Mouse (Mus musculus) neural tube, embryonic 12.5 days (tissue): ENCODE results near the gene Arhgef16. TPM values are rescaled to one million over a fixed set of nuclear protein-coding genes. Genes with fewer than 3 reads are reported as not detected.

Experiments used
- ATAC-seq: fragments of 200-750 bp; cut with Nextera tagmentation; 2 replicates; pipeline ENCODE4 v1.8.0; 2017; ENCODE audit warnings: low read depth, mild to moderate bottlenecking, moderate TSS enrichment, moderate library complexity; ENCODE audit not compliant: low FRiP score
- H3K27ac ChIP-seq: fragments of 300-500 bp; sonication (generic); 2 replicates; pipeline ENCODE4 v1.5.1; 2016
- H3K27me3 ChIP-seq: fragments of 300-500 bp; sonication (generic); replicated peaks from 2 replicates; pipeline ENCODE4 v1.6.1; 2016; ENCODE audit warnings: mild to moderate bottlenecking
- H3K36me3 ChIP-seq: fragments of 300-500 bp; sonication (generic); 2 replicates; pipeline ENCODE4 v1.6.1; 2016; ENCODE audit warnings: mild to moderate bottlenecking
- H3K4me1 ChIP-seq: fragments of 300-500 bp; sonication (generic); 2 replicates; pipeline ENCODE4 v1.6.1; 2016
- H3K4me2 ChIP-seq: fragments of 300-500 bp; sonication (generic); replicated peaks from 2 replicates; pipeline ENCODE4 v1.6.1; 2016; ENCODE audit warnings: mild to moderate bottlenecking
- H3K4me3 ChIP-seq: fragments of 300-500 bp; sonication (generic); 2 replicates; pipeline ENCODE4 v1.5.1; 2016
- H3K9ac ChIP-seq: fragments of 300-500 bp; sonication (generic); 2 replicates; pipeline ENCODE4 v1.6.1; 2016; ENCODE audit warnings: mild to moderate bottlenecking
- H3K9me3 ChIP-seq: fragments of 300-500 bp; sonication (generic); 2 replicates; pipeline ENCODE4 v1.6.1; 2016; ENCODE audit warnings: mild to moderate bottlenecking
- WGBS: fragments of 180-500 bp; shearing (Covaris S2); methylation state at CpG from one replicate; pipeline ENCODE4 v1.1.7; 2016; 5-methylcytosine and 5-hydroxymethylcytosine counted together
- polyA plus RNA-seq: library from polyadenylated mRNA; unstranded; fragments of >200 nt; fragmentation: Nextera tagmentation; extraction: Ambion mirVana; gene quantifications from 2 replicates; pipeline ENCODE4 v1.2.1, GENCODE M21; 2016

Arhgef16 gene
- polyA plus RNA-seq: 1.8 TPM in 2 replicates

DNA sequence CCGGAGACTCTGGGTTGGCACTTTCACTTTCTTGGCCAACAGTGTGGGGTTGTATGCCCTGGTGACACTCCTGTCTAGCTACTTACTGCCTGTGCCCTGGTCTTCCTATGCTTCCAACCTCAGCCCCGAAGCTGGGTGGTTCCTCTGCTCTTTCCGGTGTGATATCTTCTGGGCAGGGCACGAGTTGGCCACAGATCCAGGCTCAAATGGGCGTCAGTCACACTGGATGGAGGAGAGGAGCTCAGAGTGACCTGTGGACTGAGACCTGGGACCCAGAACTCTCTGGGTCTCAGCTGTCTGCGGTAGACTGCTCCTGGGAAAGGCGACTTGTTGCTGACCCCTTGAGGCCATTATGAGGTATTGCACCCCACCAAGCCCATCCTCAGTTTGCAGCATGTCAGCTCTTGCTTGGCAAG is at the start of gene Arhgef16:
Arhgef16 (minus strand) TSS at position 211 of the 416 bp plus-strand sequence.
- Histone ChIP-seq H3K27me3 (peaks cover 43% of the 10 kb centered on the region), H3K36me3 (no peaks in the 10 kb centered on the region), H3K4me1 (peaks cover 7% of the 10 kb centered on the region), H3K9ac (no peak within 1 kb of the TSS), H3K27ac (no peak within 1 kb of the TSS), H3K4me3 (no peak within 1 kb of the TSS), H3K9me3 (no peaks in the 10 kb centered on the region), H3K4me2 (no peak within 1 kb of the TSS)
- WGBS: 24% methylated on average over 7 of the region's 7 CpGs
- ATAC-seq: no peak

- Histone ChIP-seq H3K4me1 (peaks cover 26% of the 10 kb centered on the region), H3K27me3 (peaks cover 31% of the 10 kb centered on the region), H3K36me3 (no peaks in the 10 kb centered on the region), H3K4me3 (no peak overlapping the region), H3K9me3 (no peaks in the 10 kb centered on the region), H3K27ac (no peak overlapping the region), H3K4me2 (no peak overlapping the region), H3K9ac (no peak overlapping the region; the same call in 1 of the 2 replicates)
- peak; percentile 26; the same call in 1 of the 2 replicates for ATAC-seq
- WGBS: 27% methylated on average over 11 of the region's 11 CpGs
Observed at GRCm38 (mm10) chr4:154348197-154348786, 46.8 kb upstream of the Arhgef16 start.

GRCm38 (mm10) chr4:154346731-154347522 is 45.5 kb upstream of the Arhgef16 start:
- no peak overlapping the region for H3K4me3 ChIP-seq
- 21% methylated on average over 19 of the region's 19 CpGs for WGBS
- no peak overlapping the region for H3K27ac ChIP-seq
- H3K9ac ChIP-seq: no peak overlapping the region
- peaks cover 3% of the 10 kb centered on the region; the same call in 1 of the 2 replicates for H3K9me3 ChIP-seq
- peak; percentile 68 for ATAC-seq
- H3K4me1 ChIP-seq: peaks cover 26% of the 10 kb centered on the region
- peaks cover 31% of the 10 kb centered on the region for H3K27me3 ChIP-seq
- 0 out of 2 replicates have a peak, but pooled peaks cover 1% of the 10 kb centered on the region for H3K36me3 ChIP-seq
- H3K4me2 ChIP-seq: peak overlapping the region; percentile 12; the same call in 1 of the 2 replicates

DNA sequence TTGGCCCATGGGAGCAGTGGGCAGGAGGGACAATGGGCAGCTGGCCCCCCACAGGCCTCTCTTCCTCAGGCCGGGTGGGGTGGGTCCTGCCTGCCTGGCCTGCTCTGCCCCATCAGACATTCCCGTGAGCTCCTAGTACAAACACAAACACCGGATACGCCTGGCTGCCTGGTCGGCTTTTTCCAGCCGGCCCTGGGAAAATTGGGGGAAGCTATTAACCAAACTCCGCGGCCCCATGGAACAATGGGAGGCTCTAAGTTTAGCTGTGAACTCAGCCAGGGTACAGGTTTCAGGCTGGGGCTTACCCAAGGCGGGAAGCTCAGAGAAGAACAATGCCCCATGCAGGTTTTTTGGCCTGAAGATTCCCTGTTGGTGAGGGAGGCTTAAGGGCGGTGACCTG is 35.2 kb upstream of the Arhgef16 start:
- Histone ChIP-seq H3K4me2 (no peak overlapping the region; the same call in 1 of the 2 replicates), H3K9me3 (no peaks in the 10 kb centered on the region), H3K36me3 (peaks cover 11% of the 10 kb centered on the region), H3K4me1 (peaks cover 56% of the 10 kb centered on the region), H3K9ac (no peak overlapping the region), H3K27me3 (peaks cover 28% of the 10 kb centered on the region), H3K4me3 (no peak overlapping the region), H3K27ac (no peak overlapping the region)
- 12% methylated on average over 10 of the region's 10 CpGs for WGBS
- ATAC-seq: no peak

GRCm38 (mm10) chr4:154335761-154336160 is 34.3 kb upstream of the Arhgef16 start, which contains the start of gene B230104I21Rik:
TSS of gene B230104I21Rik (plus strand) at chr4:154336127.
- Histone ChIP-seq H3K4me3 (no peak within 1 kb of the TSS), H3K9me3 (no peaks in the 10 kb centered on the region), H3K4me2 (peak within 1 kb of the TSS; percentile 46), H3K27ac (no peak within 1 kb of the TSS), H3K27me3 (peaks cover 22% of the 10 kb centered on the region), H3K4me1 (peaks cover 65% of the 10 kb centered on the region), H3K9ac (no peak within 1 kb of the TSS), H3K36me3 (peaks cover 2% of the 10 kb centered on the region; the same call in 1 of the 2 replicates)
- 22% methylated on average over 12 of the region's 12 CpGs for WGBS
- peak; percentile 48 for ATAC-seq

DNA sequence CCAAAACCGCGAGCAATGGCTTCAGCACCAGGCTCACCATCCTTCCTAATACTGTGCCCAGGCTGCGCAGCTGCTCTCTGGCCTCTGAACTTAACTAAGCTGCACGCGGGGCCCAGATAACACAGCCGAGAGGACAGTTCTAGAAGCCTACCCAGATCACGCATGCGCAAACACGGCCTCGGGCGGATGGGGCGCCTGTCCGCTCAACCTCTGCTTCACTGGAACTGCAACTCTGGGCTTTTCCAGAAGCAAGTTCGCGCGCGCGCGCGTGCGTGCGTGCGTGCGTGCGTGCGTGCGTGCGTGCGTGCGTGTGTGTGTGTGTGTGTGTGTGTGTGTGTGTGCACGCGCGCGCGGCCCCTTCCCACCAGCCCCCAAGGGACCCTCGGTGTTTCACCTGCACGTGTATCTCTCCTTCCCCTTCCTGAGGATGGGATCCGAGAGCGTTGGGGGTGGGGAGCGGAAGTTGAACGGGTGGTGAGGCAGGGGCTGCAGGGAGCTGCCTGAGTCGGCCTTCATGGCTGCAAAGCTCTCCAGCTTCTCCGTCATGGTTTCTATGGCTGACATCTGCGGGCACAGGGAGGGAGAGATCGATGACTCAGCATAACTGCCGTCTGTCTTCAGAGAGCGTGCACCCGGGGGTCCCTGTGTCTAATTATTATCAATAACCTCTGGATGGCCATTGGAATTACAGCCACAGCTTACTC is 33.4 kb upstream of the Arhgef16 start:
- H3K36me3 ChIP-seq: no peaks in the 10 kb centered on the region
- no peak for ATAC-seq
- no peak overlapping the region for H3K9ac ChIP-seq
- no peak overlapping the region for H3K4me3 ChIP-seq
- WGBS: 69% methylated on average over 48 of the region's 48 CpGs
- H3K9me3 ChIP-seq: no peaks in the 10 kb centered on the region
- no peak overlapping the region for H3K27ac ChIP-seq
- peaks cover 18% of the 10 kb centered on the region for H3K27me3 ChIP-seq
- peak overlapping the region; percentile 46 for H3K4me2 ChIP-seq
- H3K4me1 ChIP-seq: peaks cover 74% of the 10 kb centered on the region

- no peak for ATAC-seq
- Histone ChIP-seq H3K27me3 (peaks cover 14% of the 10 kb centered on the region), H3K4me3 (no peak overlapping the region), H3K4me1 (peaks cover 86% of the 10 kb centered on the region), H3K36me3 (no peaks in the 10 kb centered on the region), H3K9me3 (no peaks in the 10 kb centered on the region), H3K27ac (peak overlapping the region; percentile 22; the same call in 1 of the 2 replicates), H3K9ac (no peak overlapping the region), H3K4me2 (no peak overlapping the region; the same call in 1 of the 2 replicates)
- 40% methylated on average over 8 of the region's 8 CpGs for WGBS
Observed at GRCm38 (mm10) chr4:154333300-154333699, 31.8 kb upstream of the Arhgef16 start.

DNA sequence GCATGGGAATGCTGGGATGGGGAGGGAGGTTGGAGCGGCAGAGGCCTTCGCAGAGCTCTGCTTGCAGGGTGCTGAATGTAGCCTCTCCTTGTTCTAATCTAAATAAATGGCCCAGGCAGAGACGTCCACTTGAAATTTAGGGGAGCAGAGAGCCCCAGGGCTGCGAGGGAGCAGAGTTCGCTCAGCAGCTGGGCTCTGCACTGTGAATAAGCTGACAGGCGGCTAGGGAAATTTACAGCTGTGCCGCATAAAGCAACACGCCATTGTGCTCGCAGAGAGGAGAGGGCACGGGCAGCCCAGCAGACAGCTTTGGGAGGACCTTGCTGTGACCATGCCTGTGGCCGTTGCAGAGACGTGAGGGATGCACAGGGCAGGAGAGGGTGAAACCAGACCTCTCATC is 29.8 kb upstream of the Arhgef16 start:
- Histone ChIP-seq H3K27me3 (peaks cover 16% of the 10 kb centered on the region), H3K27ac (no peak overlapping the region; the same call in 1 of the 2 replicates), H3K4me1 (peaks cover 76% of the 10 kb centered on the region), H3K4me2 (peak overlapping the region; percentile 21), H3K9me3 (no peaks in the 10 kb centered on the region), H3K9ac (peak overlapping the region; percentile 6; the same call in 1 of the 2 replicates), H3K4me3 (no peak overlapping the region), H3K36me3 (no peaks in the 10 kb centered on the region)
- peak; percentile 44; the same call in 1 of the 2 replicates for ATAC-seq
- WGBS: 6% methylated on average over 12 of the region's 12 CpGs

DNA sequence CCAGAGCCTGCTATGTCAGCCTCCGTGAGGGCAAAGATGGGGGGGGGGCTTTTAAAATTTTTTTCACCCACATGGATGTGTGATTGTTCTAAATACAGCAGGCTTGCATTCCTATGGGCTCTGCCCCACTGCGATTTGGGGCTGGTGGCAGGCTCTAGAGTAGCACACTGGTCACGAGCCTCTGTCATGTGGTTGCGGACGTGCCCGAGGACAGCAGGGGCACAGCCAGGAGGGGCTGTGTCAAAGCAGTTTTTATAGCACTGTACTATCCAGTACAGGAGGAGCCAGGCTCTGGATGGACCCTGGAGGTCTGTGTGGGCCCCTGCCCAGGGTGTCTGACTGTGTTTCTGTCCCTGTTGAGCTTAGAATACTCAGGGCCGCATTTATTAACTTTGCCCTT is 28.5 kb upstream of the Arhgef16 start:
- no peak for ATAC-seq

DNA sequence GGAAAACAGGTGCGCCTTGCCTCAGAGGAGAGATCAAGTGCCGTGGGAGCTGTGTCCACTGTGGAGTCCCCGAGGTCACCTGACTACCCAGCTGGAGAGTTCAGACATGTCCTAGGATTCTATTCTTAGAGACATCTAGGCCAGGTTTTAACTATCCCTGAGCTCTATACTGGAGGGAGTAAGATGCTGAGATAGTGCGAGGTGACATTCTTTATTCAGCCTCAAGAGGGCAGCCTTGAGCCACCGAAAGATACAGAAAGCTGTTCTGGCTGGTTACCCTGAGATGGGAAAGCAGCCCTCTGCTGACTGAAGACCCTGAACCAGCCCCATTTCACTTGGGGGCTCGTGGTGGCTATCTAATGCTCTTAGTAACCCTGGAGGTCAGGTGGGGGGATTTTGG is 27.4 kb upstream of the Arhgef16 start:
- 0 out of 2 replicates have a peak, but pooled peaks have one; percentile 19 for ATAC-seq
- no peaks in the 10 kb centered on the region for H3K36me3 ChIP-seq
- H3K4me1 ChIP-seq: peaks cover 55% of the 10 kb centered on the region
- WGBS: 5% methylated on average over 6 of the region's 6 CpGs
- no peak overlapping the region for H3K4me3 ChIP-seq
- H3K9ac ChIP-seq: no peak overlapping the region
- no peaks in the 10 kb centered on the region for H3K9me3 ChIP-seq
- H3K27ac ChIP-seq: no peak overlapping the region
- H3K4me2 ChIP-seq: no peak overlapping the region
- peaks cover 9% of the 10 kb centered on the region for H3K27me3 ChIP-seq

More for the DNA sequence above, 28.5 kb upstream of the Arhgef16 start:
- Histone ChIP-seq H3K4me2 (no peak overlapping the region), H3K4me1 (peaks cover 67% of the 10 kb centered on the region), H3K27me3 (peaks cover 13% of the 10 kb centered on the region), H3K4me3 (no peak overlapping the region), H3K9me3 (no peaks in the 10 kb centered on the region), H3K27ac (no peak overlapping the region), H3K9ac (no peak overlapping the region), H3K36me3 (no peaks in the 10 kb centered on the region)
- WGBS: 68% methylated on average over 7 of the region's 7 CpGs

- Histone ChIP-seq H3K27me3 (peaks cover 9% of the 10 kb centered on the region), H3K4me3 (no peak overlapping the region), H3K9ac (no peak overlapping the region), H3K9me3 (no peaks in the 10 kb centered on the region), H3K4me1 (peaks cover 51% of the 10 kb centered on the region), H3K4me2 (no peak overlapping the region), H3K27ac (no peak overlapping the region), H3K36me3 (no peaks in the 10 kb centered on the region)
- WGBS: 4% methylated on average over 20 of the region's 20 CpGs
- ATAC-seq: no peak
Observed at GRCm38 (mm10) chr4:154328431-154328830, 27.0 kb upstream of the Arhgef16 start.

- Histone ChIP-seq H3K27me3 (peaks cover 12% of the 10 kb centered on the region), H3K36me3 (no peaks in the 10 kb centered on the region), H3K4me3 (no peak overlapping the region), H3K4me2 (no peak overlapping the region), H3K4me1 (peaks cover 22% of the 10 kb centered on the region), H3K27ac (no peak overlapping the region), H3K9ac (no peak overlapping the region), H3K9me3 (no peaks in the 10 kb centered on the region)
- WGBS: 69% methylated on average over 4 of the region's 4 CpGs
- ATAC-seq: no peak
Observed at GRCm38 (mm10) chr4:154325410-154325809, 23.9 kb upstream of the Arhgef16 start.
